Mouse (Mus musculus): Measurements from ENCODE around the gene Ubtfl1. TPM values are rescaled to one million over a fixed set of nuclear protein-coding genes. Genes with fewer than 3 reads are reported as not detected.

Gene Ubtfl1
- polyA plus RNA-seq, 2 experiments = not detected

- Histone ChIP-seq H3K9me3 (ENCODE audit: control insufficient read depth, low read length) (no peaks in the 10 kb centered on the region), H3K4me3 (replicated peaks; ENCODE audit: low read length) (no peak within 1 kb of the TSS), H3K9ac (ENCODE audit: low read depth, low read length, severe bottlenecking) (no peak within 1 kb of the TSS), H3K27me3 (ENCODE audit: control insufficient read depth, insufficient read depth, low read length) (no peaks in the 10 kb centered on the region), H3K27ac (replicated peaks; ENCODE audit: low read depth, low read length) (no peak within 1 kb of the TSS), H3K4me2 (replicated peaks; ENCODE audit: low read depth, low read length, severe bottlenecking) (no peak within 1 kb of the TSS), H3K36me3 (ENCODE audit: control insufficient read depth, insufficient read depth, low read length) (no peaks in the 10 kb centered on the region), H3K4me1 (ENCODE audit: control insufficient read depth, insufficient read depth, low read length) (no peaks in the 10 kb centered on the region)
- DNase-seq (ENCODE audit: low spot score) = no peak
- ATAC-seq (ENCODE audit: low FRiP score, low read depth) = no peak
- no peak for TF ChIP-seq POLR2A (IDR thresholded peaks at IDR 0.05; ENCODE audit: borderline replicate concordance, extremely low read depth, insufficient read depth, insufficient read length)
Measured at GRCm38 (mm10) chr9:18430354-18430753, 26.1 kb downstream of the Ubtfl1 start, which contains the start of gene Mbd3l2. Gene Mbd3l2, plus strand, starts transcription at chr9:18430654.

- Histone ChIP-seq H3K9ac (ENCODE audit: low read depth, low read length, severe bottlenecking) (no peak overlapping the region), H3K4me2 (replicated peaks; ENCODE audit: low read depth, low read length, severe bottlenecking) (no peak overlapping the region), H3K4me1 (ENCODE audit: control insufficient read depth, insufficient read depth, low read length) (no peaks in the 10 kb centered on the region), H3K36me3 (ENCODE audit: control insufficient read depth, insufficient read depth, low read length) (no peaks in the 10 kb centered on the region), H3K9me3 (ENCODE audit: control insufficient read depth, low read length) (no peaks in the 10 kb centered on the region), H3K27ac (replicated peaks; ENCODE audit: low read depth, low read length) (no peak overlapping the region), H3K27me3 (ENCODE audit: control insufficient read depth, insufficient read depth, low read length) (no peaks in the 10 kb centered on the region), H3K4me3 (replicated peaks; ENCODE audit: low read length) (no peak overlapping the region)
- TF ChIP-seq POLR2A (IDR thresholded peaks at IDR 0.05; ENCODE audit: borderline replicate concordance, extremely low read depth, insufficient read depth, insufficient read length) = no peak
- 76% methylated on average over 10 of the region's 10 CpGs for WGBS
- DNase-seq (ENCODE audit: low spot score) = no peak
- ATAC-seq (ENCODE audit: low FRiP score, low read depth) = no peak
Measured at GRCm38 (mm10) chr9:18431687-18432086, 27.5 kb downstream of the Ubtfl1 start.

GRCm38 (mm10) chr9:18456520-18456919 is 52.3 kb downstream of the Ubtfl1 start:
- Histone ChIP-seq H3K27ac (replicated peaks; ENCODE audit: low read depth, low read length) (no peak overlapping the region), H3K9me3 (ENCODE audit: control insufficient read depth, low read length) (0 out of 2 replicates have a peak, but pooled peaks cover 4% of the 10 kb centered on the region), H3K4me2 (replicated peaks; ENCODE audit: low read depth, low read length, severe bottlenecking) (no peak overlapping the region), H3K9ac (ENCODE audit: low read depth, low read length, severe bottlenecking) (no peak overlapping the region), H3K36me3 (ENCODE audit: control insufficient read depth, insufficient read depth, low read length) (peaks cover 31% of the 10 kb centered on the region), H3K4me3 (replicated peaks; ENCODE audit: low read length) (no peak overlapping the region), H3K4me1 (ENCODE audit: control insufficient read depth, insufficient read depth, low read length) (no peaks in the 10 kb centered on the region), H3K27me3 (ENCODE audit: control insufficient read depth, insufficient read depth, low read length) (no peaks in the 10 kb centered on the region)
- WGBS = 80% methylated on average over 4 of the region's 4 CpGs
- no peak for ATAC-seq (ENCODE audit: low FRiP score, low read depth)
- no peak for DNase-seq (ENCODE audit: low spot score)
- TF ChIP-seq POLR2A (IDR thresholded peaks at IDR 0.05; ENCODE audit: borderline replicate concordance, extremely low read depth, insufficient read depth, insufficient read length) = no peak

Small RNAs within 50 kb of the gene (microRNA-seq; reads per million reads assigned to microRNA genes)
- not detected for gene Gm22854

Other genes starting within 250 kb of the Ubtfl1 start
- gene Chordc1, start 112.3 kb upstream of the Ubtfl1 start, polyA plus RNA-seq (2012; rRNA removed) = 51.0 and 59.1 TPM in 2 replicates
- 84.6 and 92.7 TPM in 2 replicates for gene Chordc1, start 112.3 kb upstream of the Ubtfl1 start, polyA plus RNA-seq (2014; fragmentation: Nextera tagmentation; extraction: Ambion mirVana)
- gene Naalad2, start 1.4 kb upstream of the Ubtfl1 start, polyA plus RNA-seq (2012; rRNA removed) = 3.2 and 3.5 TPM in 2 replicates
- gene Naalad2, start 1.4 kb upstream of the Ubtfl1 start, polyA plus RNA-seq (2014; fragmentation: Nextera tagmentation; extraction: Ambion mirVana) = 3.0 and 3.2 TPM in 2 replicates
- not detected in 2 replicates for gene Mbd3l2, start 26.2 kb downstream of the Ubtfl1 start, polyA plus RNA-seq (2012; rRNA removed)
- not detected in 2 replicates for gene Mbd3l2, start 26.2 kb downstream of the Ubtfl1 start, polyA plus RNA-seq (2014; fragmentation: Nextera tagmentation; extraction: Ambion mirVana)
- 4.0 and 6.3 TPM in 2 replicates for gene Zfp558, start 73.8 kb downstream of the Ubtfl1 start, polyA plus RNA-seq (2012; rRNA removed)
- gene Zfp558, start 73.8 kb downstream of the Ubtfl1 start, polyA plus RNA-seq (2014; fragmentation: Nextera tagmentation; extraction: Ambion mirVana) = 5.1 and 8.1 TPM in 2 replicates
- gene Mbd3l1, start 73.9 kb downstream of the Ubtfl1 start, polyA plus RNA-seq (2012; rRNA removed) = not detected in 2 replicates
- gene Mbd3l1, start 73.9 kb downstream of the Ubtfl1 start, polyA plus RNA-seq (2014; fragmentation: Nextera tagmentation; extraction: Ambion mirVana) = not detected in 2 replicates